Mouse (Mus musculus): Measurements from ENCODE around the gene Znfx1. TPM values are rescaled to one million over a fixed set of nuclear protein-coding genes. Genes with fewer than 3 reads are reported as not detected.

Gene Znfx1
- polyA plus RNA-seq, 1 experiment from 2014 or later = 5.5 TPM

DNA sequence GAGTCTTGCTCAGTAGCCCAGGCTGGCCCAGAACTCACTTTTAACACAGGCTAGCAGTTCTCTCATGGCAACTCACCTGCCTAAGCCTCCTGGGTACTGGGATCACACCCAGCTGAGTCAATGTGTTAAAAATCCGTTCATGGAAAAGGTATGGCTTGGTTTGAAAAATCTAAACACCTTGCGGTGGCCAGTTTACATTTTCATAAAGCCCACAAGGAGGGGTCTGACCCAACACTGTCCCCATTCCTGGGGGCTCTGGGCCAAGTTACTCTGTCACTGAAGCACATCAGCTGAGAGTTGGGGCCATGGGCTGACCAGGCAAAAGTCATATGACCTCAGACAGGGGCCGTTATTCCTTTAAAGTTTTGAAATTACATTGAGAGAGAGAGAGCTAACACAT lies 17.6 kb upstream of the Znfx1 start:
- H3K27ac ChIP-seq (replicated peaks) = no peak overlapping the region

GRCm38 (mm10) chr2:167079535-167080257 lies 16.9 kb upstream of the Znfx1 start:
- Histone ChIP-seq H3K27me3 (ENCODE audit: low read depth, poor library complexity, severe bottlenecking) (no peaks in the 10 kb centered on the region), H3K27ac (replicated peaks) (no peak overlapping the region; the same call in 1 of the 2 replicates), H3K4me1 (peaks cover 37% of the 10 kb centered on the region), H3K36me3 (no peaks in the 10 kb centered on the region), H3K4me3 (no peak overlapping the region), H3K9me3 (replicated peaks) (no peaks in the 10 kb centered on the region)
- DNase-seq (ENCODE audit: low spot score) = no peak
- WGBS = 75% methylated on average over 18 of the region's 18 CpGs

More for the DNA sequence above, 17.6 kb upstream of the Znfx1 start:
- no peak overlapping the region for H3K4me3 ChIP-seq
- no peaks in the 10 kb centered on the region for H3K27me3 ChIP-seq (ENCODE audit: low read depth, poor library complexity, severe bottlenecking)
- peaks cover 37% of the 10 kb centered on the region for H3K4me1 ChIP-seq
- WGBS = 88% methylated on average over 3 of the region's 3 CpGs
- no peaks in the 10 kb centered on the region for H3K9me3 ChIP-seq (replicated peaks)
- H3K36me3 ChIP-seq = no peaks in the 10 kb centered on the region
- no peak for DNase-seq (ENCODE audit: low spot score)

DNA sequence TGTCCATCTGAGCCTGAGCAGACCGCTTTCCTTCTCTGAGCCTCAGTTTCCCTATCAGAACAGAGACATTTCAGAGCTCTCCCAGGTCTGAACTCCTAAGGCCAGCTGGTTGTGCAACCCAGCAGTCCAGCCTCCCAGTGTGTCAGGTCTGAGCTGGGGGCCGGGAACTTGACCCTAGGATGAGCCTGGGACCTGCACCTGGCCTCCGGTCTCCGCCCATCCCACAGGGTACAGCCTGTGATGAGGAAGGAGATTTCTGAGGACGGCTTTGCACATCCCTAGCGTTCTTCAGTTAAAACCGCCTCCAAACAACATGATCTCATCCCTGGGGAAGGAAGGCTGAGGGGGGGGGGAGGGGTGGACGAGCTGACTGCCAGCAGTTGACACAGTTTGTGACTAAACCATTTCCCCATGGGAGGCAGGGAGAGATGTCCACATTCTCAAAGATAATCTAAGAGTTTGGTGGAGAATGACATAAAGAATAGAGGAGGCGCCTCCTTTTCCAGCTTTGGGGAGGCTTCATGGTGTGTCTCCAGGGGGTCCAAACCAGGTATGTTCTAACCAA lies 16.2 kb upstream of the Znfx1 start:
- H3K27ac ChIP-seq (replicated peaks) = no peak overlapping the region; the same call in 1 of the 2 replicates

DNA sequence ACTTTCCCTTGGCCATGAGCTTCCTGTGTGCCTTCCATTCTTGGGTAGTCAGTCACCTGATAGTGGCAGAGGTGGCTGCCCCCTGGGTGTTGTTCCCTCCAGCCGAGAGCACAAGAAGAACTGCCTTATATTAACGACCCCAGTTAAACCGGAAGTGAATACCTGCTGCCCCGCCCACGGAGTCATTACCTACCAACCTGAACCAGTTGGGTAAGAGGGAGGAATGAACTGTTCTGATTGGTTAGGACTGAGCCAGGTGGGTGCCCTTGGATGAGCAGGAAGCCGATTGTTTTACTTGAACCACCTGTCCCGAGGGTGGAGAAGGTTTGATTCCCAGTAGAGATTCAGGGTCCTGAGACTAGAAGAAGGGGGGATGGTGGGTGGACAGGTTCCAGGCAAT lies 15.7 kb upstream of the Znfx1 start:
- Histone ChIP-seq H3K9me3 (replicated peaks) (no peaks in the 10 kb centered on the region), H3K36me3 (no peaks in the 10 kb centered on the region), H3K4me3 (no peak overlapping the region), H3K27me3 (ENCODE audit: low read depth, poor library complexity, severe bottlenecking) (no peaks in the 10 kb centered on the region), H3K4me1 (peaks cover 37% of the 10 kb centered on the region), H3K27ac (replicated peaks) (no peak overlapping the region; the same call in 1 of the 2 replicates)
- DNase-seq (ENCODE audit: low spot score) = no peak
- 50% methylated on average over 7 of the region's 7 CpGs for WGBS

More for the DNA sequence above, 16.2 kb upstream of the Znfx1 start:
- no peak overlapping the region for H3K4me3 ChIP-seq
- no peaks in the 10 kb centered on the region for H3K27me3 ChIP-seq (ENCODE audit: low read depth, poor library complexity, severe bottlenecking)
- H3K9me3 ChIP-seq (replicated peaks) = no peaks in the 10 kb centered on the region
- no peak for DNase-seq (ENCODE audit: low spot score)
- H3K4me1 ChIP-seq = peaks cover 37% of the 10 kb centered on the region
- no peaks in the 10 kb centered on the region for H3K36me3 ChIP-seq
- WGBS = 67% methylated on average over 9 of the region's 9 CpGs

- Histone ChIP-seq H3K27ac (replicated peaks) (no peak overlapping the region), H3K4me1 (peaks cover 38% of the 10 kb centered on the region), H3K36me3 (no peaks in the 10 kb centered on the region), H3K27me3 (ENCODE audit: low read depth, poor library complexity, severe bottlenecking) (no peaks in the 10 kb centered on the region), H3K4me3 (no peak overlapping the region), H3K9me3 (replicated peaks) (no peaks in the 10 kb centered on the region)
- 93% methylated on average over 11 of the region's 11 CpGs for WGBS
- no peak for DNase-seq (ENCODE audit: low spot score)
These were observed 14.6 kb upstream of the Znfx1 start for GRCm38 (mm10) chr2:167077199-167077962.

DNA sequence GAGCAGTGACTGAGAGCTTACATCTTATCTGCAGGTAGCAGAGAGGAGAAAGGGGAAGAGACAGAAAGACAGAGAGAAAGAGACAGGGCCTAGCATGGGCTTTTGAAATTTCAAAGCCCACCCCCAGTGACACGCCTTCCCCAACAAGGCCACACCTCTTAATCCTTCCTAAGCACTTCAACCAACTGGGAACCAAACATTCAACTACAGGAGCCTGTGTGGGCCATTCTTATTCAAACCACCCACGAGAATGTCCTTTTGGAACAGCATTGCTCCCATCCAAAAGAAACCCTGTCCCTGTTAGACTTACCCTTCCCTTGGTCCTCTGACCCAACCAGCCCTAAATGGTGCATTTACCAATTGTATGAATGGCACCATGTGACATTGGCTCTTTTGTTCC lies 13.9 kb upstream of the Znfx1 start:
- DNase-seq (ENCODE audit: low spot score) = no peak
- WGBS = 69% methylated on average over 2 of the region's 2 CpGs

DNA sequence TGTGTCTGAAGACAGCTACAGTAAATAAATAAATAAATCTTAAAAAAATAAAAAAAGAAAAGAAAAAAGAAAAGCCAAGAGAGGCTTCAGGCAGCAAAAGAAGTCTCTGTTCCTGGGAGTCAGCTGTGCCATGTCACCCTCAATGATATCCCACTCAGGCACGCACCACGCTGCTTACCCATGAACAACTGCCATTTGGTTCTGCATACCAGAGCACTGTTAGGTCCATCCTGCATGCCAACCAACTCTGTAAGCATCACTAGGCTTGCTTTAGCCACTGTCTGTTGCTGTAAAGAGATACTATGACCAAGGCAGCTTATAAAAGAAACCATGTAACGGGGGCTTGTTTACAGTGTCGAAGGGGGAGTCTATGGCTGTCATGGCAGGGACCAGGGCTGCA lies 13.5 kb upstream of the Znfx1 start:
- Histone ChIP-seq H3K9me3 (replicated peaks) (no peaks in the 10 kb centered on the region), H3K27ac (replicated peaks) (no peak overlapping the region), H3K36me3 (no peaks in the 10 kb centered on the region), H3K4me1 (peaks cover 34% of the 10 kb centered on the region), H3K27me3 (ENCODE audit: low read depth, poor library complexity, severe bottlenecking) (no peaks in the 10 kb centered on the region), H3K4me3 (no peak overlapping the region)
- DNase-seq (ENCODE audit: low spot score) = no peak
- 98% methylated on average over 4 of the region's 4 CpGs for WGBS

More for the DNA sequence above, 13.9 kb upstream of the Znfx1 start:
- Histone ChIP-seq H3K27me3 (ENCODE audit: low read depth, poor library complexity, severe bottlenecking) (no peaks in the 10 kb centered on the region), H3K4me3 (no peak overlapping the region), H3K9me3 (replicated peaks) (no peaks in the 10 kb centered on the region), H3K4me1 (peaks cover 37% of the 10 kb centered on the region), H3K27ac (replicated peaks) (no peak overlapping the region), H3K36me3 (no peaks in the 10 kb centered on the region)

- no peak for DNase-seq (ENCODE audit: low spot score)
- H3K4me1 ChIP-seq = peaks cover 24% of the 10 kb centered on the region
- H3K27me3 ChIP-seq (ENCODE audit: low read depth, poor library complexity, severe bottlenecking) = no peaks in the 10 kb centered on the region
- no peak overlapping the region for H3K4me3 ChIP-seq
- 92% methylated on average over 5 of the region's 5 CpGs for WGBS
- no peaks in the 10 kb centered on the region for H3K36me3 ChIP-seq
- no peak overlapping the region for H3K27ac ChIP-seq (replicated peaks)
- no peaks in the 10 kb centered on the region for H3K9me3 ChIP-seq (replicated peaks)
These were observed 11.8 kb upstream of the Znfx1 start for GRCm38 (mm10) chr2:167074587-167074986.

GRCm38 (mm10) chr2:167071641-167072601 lies 9.1 kb upstream of the Znfx1 start:
- Histone ChIP-seq H3K27me3 (ENCODE audit: low read depth, poor library complexity, severe bottlenecking) (no peaks in the 10 kb centered on the region), H3K9me3 (replicated peaks) (no peaks in the 10 kb centered on the region), H3K4me3 (peak overlapping the region; percentile 60), H3K36me3 (0 out of 2 replicates have a peak, but pooled peaks cover under 1% of the 10 kb centered on the region), H3K4me1 (peaks cover 11% of the 10 kb centered on the region), H3K27ac (replicated peaks) (peak overlapping the region; percentile 88)
- DNase-seq (ENCODE audit: low spot score) = peak; percentile 94
- 7% methylated on average over 22 of the region's 22 CpGs for WGBS

DNA sequence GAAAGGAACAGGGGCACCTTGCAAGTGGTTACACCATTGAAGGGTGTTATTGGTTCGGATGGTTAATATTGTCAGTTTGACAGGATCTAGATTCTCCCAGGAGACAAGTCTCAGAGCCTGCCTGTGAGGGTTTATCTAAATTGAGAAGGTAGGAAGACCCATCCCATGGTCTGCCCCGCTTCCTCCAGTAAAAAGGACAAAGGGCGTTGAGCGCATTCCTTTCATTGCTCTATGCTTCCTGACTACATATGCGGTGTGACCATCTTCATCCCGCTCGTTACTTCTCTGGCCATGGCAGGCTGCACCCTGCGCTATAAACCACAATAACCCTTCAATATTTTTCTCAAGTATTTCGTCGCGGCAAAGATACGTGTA lies 8.4 kb upstream of the Znfx1 start:
- peaks cover 7% of the 10 kb centered on the region for H3K36me3 ChIP-seq
- 21% methylated on average over 12 of the region's 12 CpGs for WGBS
- peaks cover 11% of the 10 kb centered on the region for H3K4me1 ChIP-seq
- H3K9me3 ChIP-seq (replicated peaks) = no peaks in the 10 kb centered on the region
- DNase-seq (ENCODE audit: low spot score) = no peak
- H3K27me3 ChIP-seq (ENCODE audit: low read depth, poor library complexity, severe bottlenecking) = no peaks in the 10 kb centered on the region
- H3K4me3 ChIP-seq = peak overlapping the region; percentile 60
- H3K27ac ChIP-seq (replicated peaks) = peak overlapping the region; percentile 88

- peaks cover 16% of the 10 kb centered on the region for H3K36me3 ChIP-seq
- no peaks in the 10 kb centered on the region for H3K9me3 ChIP-seq (replicated peaks)
- 88% methylated on average over 6 of the region's 6 CpGs for WGBS
- no peaks in the 10 kb centered on the region for H3K27me3 ChIP-seq (ENCODE audit: low read depth, poor library complexity, severe bottlenecking)
- no peak overlapping the region for H3K4me3 ChIP-seq
- DNase-seq (ENCODE audit: low spot score) = no peak
- peaks cover 16% of the 10 kb centered on the region for H3K4me1 ChIP-seq
- no peak overlapping the region for H3K27ac ChIP-seq (replicated peaks)
These were observed 7.5 kb upstream of the Znfx1 start for GRCm38 (mm10) chr2:167070341-167070740.

DNA sequence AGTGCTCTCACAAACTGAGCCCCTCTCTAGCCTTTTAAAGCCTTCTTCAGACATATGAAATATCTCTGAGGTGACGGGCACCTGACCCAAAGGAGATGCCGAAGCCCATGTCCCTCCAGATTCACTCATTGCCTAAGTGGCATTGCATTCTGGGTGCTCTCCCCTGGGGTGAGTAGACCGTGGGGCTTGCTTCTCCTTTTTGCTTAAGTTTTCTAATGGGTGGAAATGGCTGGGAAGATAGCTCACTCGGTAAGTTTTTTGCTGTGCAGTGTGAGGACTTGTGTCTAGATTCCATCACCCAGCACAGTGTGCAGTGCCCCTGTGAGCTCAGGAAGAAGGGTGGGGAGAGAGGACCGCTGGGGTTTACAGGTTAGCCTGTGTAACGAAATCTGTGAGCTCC lies 4.8 kb upstream of the Znfx1 start:
- Histone ChIP-seq H3K9me3 (replicated peaks) (no peaks in the 10 kb centered on the region), H3K27me3 (ENCODE audit: low read depth, poor library complexity, severe bottlenecking) (no peaks in the 10 kb centered on the region), H3K36me3 (peaks cover 33% of the 10 kb centered on the region), H3K4me3 (no peak overlapping the region), H3K4me1 (peaks cover 25% of the 10 kb centered on the region), H3K27ac (replicated peaks) (no peak overlapping the region)
- WGBS = 51% methylated on average over 6 of the region's 6 CpGs
- no peak for DNase-seq (ENCODE audit: low spot score)

Data from midbrain, embryonic 10.5 days (tissue).